Mouse (Mus musculus) MEL (cell line): Measurements from ENCODE around the gene Ifi206.

Source experiments
- CTCF ChIP-seq, 3 experiments: IDR thresholded peaks in 2 of 3; conservative IDR thresholded peaks in 1 of 3; 2 replicates each; pipeline ENCODE4 v1.5.1; 2011 to 2012; ENCODE audit warnings: low read length in 3 of 3, low read depth in 2 of 3, mild to moderate bottlenecking in 2 of 3, improper control_type of control experiment in 1 of 3, inconsistent platforms in 1 of 3, mixed read lengths in 1 of 3, moderate library complexity in 1 of 3; ENCODE audit not compliant: control insufficient read depth in 1 of 3, insufficient read depth in 1 of 3, poor library complexity in 1 of 3, severe bottlenecking in 1 of 3
- NELFE ChIP-seq: IDR thresholded peaks from 2 replicates; pipeline ENCODE4 v1.6.1; 2011; ENCODE audit warnings: low read depth, low read length, improper control_type of control experiment
- POLR2AphosphoS2 ChIP-seq: IDR thresholded peaks from 2 replicates; pipeline ENCODE4 v1.6.1; 2011; ENCODE audit warnings: low read length, improper control_type of control experiment
- USF1 ChIP-seq: IDR thresholded peaks from 2 replicates; pipeline ENCODE4 v1.6.1; 2014; ENCODE audit warnings: low read depth, mild to moderate bottlenecking, inconsistent platforms, low read length, improper control_type of control experiment, moderate library complexity

DNA sequence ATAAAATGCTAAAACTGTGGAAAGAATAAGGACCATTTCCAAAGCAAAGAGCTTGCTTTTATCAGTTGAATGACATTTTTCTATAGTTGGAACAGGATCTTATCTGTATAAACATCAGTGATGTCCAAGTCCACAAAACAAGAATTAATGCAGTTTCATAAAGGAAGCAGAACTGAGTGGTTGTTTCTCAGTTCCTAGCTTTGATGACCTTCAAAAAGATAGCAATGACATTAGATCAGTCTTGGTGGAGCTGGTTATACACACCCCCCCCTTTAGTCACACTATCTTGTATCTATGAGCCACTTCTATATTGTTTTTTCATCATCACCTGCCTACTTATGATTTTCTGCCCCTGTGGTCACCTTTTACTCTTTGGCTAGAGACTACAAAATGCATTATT lies 30.6 kb upstream of the Ifi206 start:
- TF ChIP-seq NELFE = no peak
- TF ChIP-seq CTCF (IDR thresholded peaks at IDR 0.05 in 2 of 3, conservative IDR thresholded peaks at IDR 0.05 in 1 of 3; ENCODE audit: control insufficient read depth in 1 of 3, insufficient read depth in 1 of 3, low read depth in 2 of 3, low read length in 3 of 3, poor library complexity in 1 of 3, severe bottlenecking in 1 of 3) = no peak
- no peak for TF ChIP-seq POLR2AphosphoS2
- TF ChIP-seq USF1 = no peak
